Mouse (Mus musculus) heart, embryonic 13.5 days (tissue): ENCODE data around the gene Enpep. TPM values are rescaled to one million over a fixed set of nuclear protein-coding genes. Genes with fewer than 3 reads are reported as not detected.
A peak's percentile ranks its signal among the peaks of the same experiment; 100 is the strongest.

ENCODE experiments used
- ATAC-seq: fragments of 200-750 bp; cut with Nextera tagmentation; 2 replicates; pipeline ENCODE4 v1.8.0; 2017; ENCODE audit warnings: moderate TSS enrichment; ENCODE audit not compliant: insufficient number of reproducible peaks, low FRiP score, low TSS enrichment; ENCODE audit errors: extremely low read depth
- H3K27ac ChIP-seq: fragments of 300-500 bp; sonication (generic); replicated peaks from 2 replicates; pipeline ENCODE4 v1.5.1; 2015; ENCODE audit warnings: moderate library complexity, mild to moderate bottlenecking, inconsistent platforms
- H3K27me3 ChIP-seq: fragments of 300-500 bp; sonication (generic); replicated peaks from 2 replicates; pipeline ENCODE4 v1.6.1; 2015; ENCODE audit warnings: mild to moderate bottlenecking, inconsistent platforms
- H3K36me3 ChIP-seq: fragments of 300-500 bp; sonication (generic); 2 replicates; pipeline ENCODE4 v1.6.1; 2015; ENCODE audit warnings: mild to moderate bottlenecking, inconsistent platforms
- H3K4me1 ChIP-seq: fragments of 300-500 bp; sonication (generic); 2 replicates; pipeline ENCODE4 v1.6.1; 2015; ENCODE audit warnings: inconsistent platforms
- H3K4me2 ChIP-seq: fragments of 300-500 bp; sonication (generic); 2 replicates; pipeline ENCODE4 v1.6.1; 2015; ENCODE audit warnings: inconsistent platforms, mild to moderate bottlenecking, moderate library complexity
- H3K4me3 ChIP-seq: fragments of 300-500 bp; sonication (generic); 2 replicates; pipeline ENCODE4 v1.5.1; 2015; ENCODE audit warnings: moderate library complexity, mild to moderate bottlenecking, inconsistent platforms
- H3K9ac ChIP-seq: fragments of 300-500 bp; sonication (generic); 2 replicates; pipeline ENCODE4 v1.6.1; 2015; ENCODE audit warnings: inconsistent platforms, mild to moderate bottlenecking, moderate library complexity
- H3K9me3 ChIP-seq: fragments of 300-500 bp; sonication (generic); 2 replicates; pipeline ENCODE4 v1.6.1; 2016; ENCODE audit warnings: inconsistent platforms
- WGBS: fragments of 180-500 bp; shearing (Covaris S2); methylation state at CpG from one replicate; pipeline ENCODE4 v1.1.7; 2015; ENCODE audit warnings: mixed read lengths; 5-methylcytosine and 5-hydroxymethylcytosine counted together
- polyA plus RNA-seq: library from polyadenylated mRNA; unstranded; fragments of >200 nt; fragmentation: Nextera tagmentation; extraction: Ambion mirVana; gene quantifications from 2 replicates; pipeline ENCODE4 v1.2.1, GENCODE M21; 2015

The Enpep gene
- polyA plus RNA-seq, 1 experiment from 2014 or later: 17.7 TPM

DNA sequence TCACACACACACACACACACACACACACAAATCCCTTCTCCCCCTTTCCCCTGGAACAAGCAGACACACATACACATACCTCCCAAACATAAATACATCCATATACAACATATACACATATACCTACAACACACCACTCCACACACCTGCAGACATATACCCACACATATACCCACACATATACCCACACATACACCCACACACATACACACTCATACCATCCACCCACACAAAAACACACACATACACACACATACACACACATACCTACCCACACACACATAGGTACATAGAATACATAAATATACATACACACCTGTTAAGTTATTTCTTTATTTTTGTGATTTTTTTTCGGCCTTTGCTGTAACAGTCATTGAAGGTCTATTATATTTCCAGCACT lies 94.5 kb downstream of the Enpep start:
- ATAC-seq: no peak
- 73% methylated on average over 1 of the region's 1 CpGs for WGBS

DNA sequence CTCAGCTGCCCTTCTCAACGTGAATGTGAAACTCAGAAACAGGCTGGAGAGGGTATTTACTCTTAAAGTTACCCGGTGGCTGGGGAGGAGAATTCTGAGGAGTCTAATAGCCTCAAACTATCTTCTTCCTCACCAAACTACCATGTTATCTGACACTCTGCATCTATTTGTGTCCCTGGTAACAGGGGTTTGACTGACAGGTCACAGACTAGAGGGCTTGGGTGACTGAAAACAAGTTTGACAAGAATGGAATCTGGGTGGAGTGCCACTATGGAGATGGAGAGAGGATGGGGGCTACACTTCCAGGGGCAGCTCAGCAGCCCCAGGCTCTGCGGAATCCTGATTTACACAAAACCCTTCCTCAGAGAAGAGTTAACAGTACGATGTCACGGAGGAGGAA lies 105.2 kb downstream of the Enpep start:
- H3K4me2 ChIP-seq: peak overlapping the region; percentile 56
- no peak for ATAC-seq
- H3K4me1 ChIP-seq: peaks cover 33% of the 10 kb centered on the region
- no peak overlapping the region for H3K27ac ChIP-seq
- 15% methylated on average over 5 of the region's 5 CpGs for WGBS
- no peaks in the 10 kb centered on the region for H3K36me3 ChIP-seq
- peak overlapping the region; percentile 27 for H3K4me3 ChIP-seq
- H3K9ac ChIP-seq: peak overlapping the region; percentile 15; the same call in 1 of the 2 replicates
- no peaks in the 10 kb centered on the region for H3K9me3 ChIP-seq
- H3K27me3 ChIP-seq: peaks cover 69% of the 10 kb centered on the region

More for the DNA sequence above, 94.5 kb downstream of the Enpep start:
- H3K4me3 ChIP-seq: no peak overlapping the region
- no peak overlapping the region for H3K9ac ChIP-seq
- peaks cover 7% of the 10 kb centered on the region; the same call in 1 of the 2 replicates for H3K27me3 ChIP-seq
- no peaks in the 10 kb centered on the region for H3K4me1 ChIP-seq
- no peak overlapping the region for H3K27ac ChIP-seq
- no peaks in the 10 kb centered on the region for H3K36me3 ChIP-seq
- H3K4me2 ChIP-seq: no peak overlapping the region
- H3K9me3 ChIP-seq: no peaks in the 10 kb centered on the region

DNA sequence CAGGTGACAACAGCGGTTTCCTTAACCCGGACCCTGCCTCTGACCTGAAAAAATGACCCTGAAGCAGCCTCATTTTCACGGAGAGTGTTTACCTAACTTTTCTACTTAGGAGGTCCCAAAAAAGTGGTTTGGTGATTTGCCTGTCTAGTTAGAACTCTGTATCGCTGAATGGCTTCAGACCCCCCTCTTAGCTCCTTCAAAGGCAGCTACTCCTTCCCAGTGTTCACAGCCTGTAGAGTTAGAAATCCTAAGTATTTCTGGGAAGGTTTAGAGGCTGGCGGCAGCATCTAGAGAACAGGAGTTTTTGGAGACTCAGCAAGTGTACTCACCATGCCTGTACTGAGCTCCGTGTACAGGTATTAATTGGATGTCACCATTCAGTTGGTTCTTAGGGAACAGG lies 105.8 kb downstream of the Enpep start:
- Histone ChIP-seq H3K9me3 (no peaks in the 10 kb centered on the region), H3K4me1 (peaks cover 33% of the 10 kb centered on the region), H3K4me2 (peak overlapping the region; percentile 56), H3K36me3 (no peaks in the 10 kb centered on the region), H3K4me3 (peak overlapping the region; percentile 27), H3K27ac (no peak overlapping the region), H3K27me3 (peaks cover 75% of the 10 kb centered on the region), H3K9ac (peak overlapping the region; percentile 15; the same call in 1 of the 2 replicates)
- 3% methylated on average over 6 of the region's 6 CpGs for WGBS
- no peak for ATAC-seq

DNA sequence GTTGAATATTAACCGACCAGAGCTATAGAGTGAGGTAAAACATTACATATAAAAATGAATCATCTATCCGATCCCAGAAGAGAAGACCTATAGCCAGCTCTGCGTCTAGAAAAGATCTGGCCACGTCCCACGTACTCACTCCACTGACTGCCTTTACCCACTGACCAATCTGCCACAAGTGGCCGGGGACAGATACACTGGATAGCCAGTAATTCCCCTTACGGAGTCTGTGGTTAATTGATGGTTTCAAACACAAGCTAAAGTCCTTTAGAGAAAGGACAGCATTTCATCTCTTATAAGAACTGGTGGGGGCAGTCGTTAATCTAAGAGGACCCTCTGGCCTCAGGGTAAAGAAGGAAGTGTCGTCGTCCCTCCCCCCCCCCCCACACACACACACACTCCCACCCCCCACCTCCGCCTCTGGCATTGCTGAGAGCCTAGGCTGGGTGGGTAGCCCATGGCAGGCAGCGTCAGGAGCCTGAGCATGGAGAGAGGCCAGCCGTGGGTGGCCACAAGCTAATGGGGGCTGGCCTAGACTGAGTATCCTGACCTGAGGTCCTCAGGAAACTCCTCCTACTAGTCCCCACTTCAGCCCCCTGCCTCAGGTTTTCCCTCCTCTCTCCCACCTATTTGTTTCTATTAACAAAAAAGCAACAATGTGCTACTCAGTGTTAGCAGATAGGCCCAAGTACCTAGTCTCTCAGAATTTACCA lies 106.8 kb downstream of the Enpep start:
- no peak for ATAC-seq
- Histone ChIP-seq H3K27ac (no peak overlapping the region), H3K9ac (peak overlapping the region; percentile 75; the same call in 1 of the 2 replicates), H3K4me1 (peaks cover 33% of the 10 kb centered on the region), H3K9me3 (no peaks in the 10 kb centered on the region), H3K36me3 (no peaks in the 10 kb centered on the region), H3K4me2 (peak overlapping the region; percentile 67), H3K4me3 (peak overlapping the region; percentile 50), H3K27me3 (peaks cover 85% of the 10 kb centered on the region)
- WGBS: 4% methylated on average over 13 of the region's 13 CpGs

DNA sequence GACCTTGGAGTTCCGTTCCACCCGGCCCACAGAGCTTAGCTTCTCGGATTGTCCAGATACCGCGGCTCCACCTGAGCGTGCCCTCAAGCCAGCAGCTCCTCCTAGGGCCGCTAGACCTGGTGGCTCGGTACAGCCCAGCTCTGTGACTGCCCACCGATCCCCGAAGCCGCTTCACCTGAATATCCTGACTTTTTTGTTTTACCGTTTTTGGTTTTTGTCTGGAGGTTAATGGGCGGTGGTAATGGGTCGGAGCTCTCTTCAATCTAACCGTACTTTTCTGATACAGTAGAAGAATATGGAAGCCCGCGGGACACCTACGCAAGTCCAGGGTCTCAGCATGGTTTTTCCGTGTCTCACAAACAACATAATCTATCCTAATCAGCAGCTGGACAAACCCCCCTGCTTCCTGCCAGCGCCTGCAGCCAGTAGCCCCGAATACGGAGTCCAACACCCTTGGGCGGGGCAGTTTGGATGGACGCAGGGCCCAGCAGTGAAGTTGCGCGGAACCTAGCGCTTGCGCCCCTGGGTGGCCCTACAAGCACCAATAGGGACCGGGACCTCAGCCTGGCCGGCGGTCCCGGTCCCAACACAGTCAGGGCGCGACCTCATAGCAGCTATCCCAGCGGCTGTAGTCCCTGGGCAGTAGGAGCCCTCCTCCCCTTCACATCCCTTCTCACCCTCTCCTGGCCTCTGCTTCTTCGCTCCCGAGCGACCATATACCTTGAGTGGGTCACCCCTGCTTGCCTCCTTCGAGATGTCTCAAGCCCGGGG lies 107.5 kb downstream of the Enpep start:
- H3K36me3 ChIP-seq: no peaks in the 10 kb centered on the region
- peak overlapping the region; percentile 50 for H3K4me3 ChIP-seq
- 0 out of 2 replicates have a peak overlapping the region, but pooled peaks have one; percentile 15 for H3K27ac ChIP-seq
- peak overlapping the region; percentile 75 for H3K9ac ChIP-seq
- H3K4me1 ChIP-seq: peaks cover 33% of the 10 kb centered on the region
- H3K9me3 ChIP-seq: no peaks in the 10 kb centered on the region
- peaks cover 89% of the 10 kb centered on the region for H3K27me3 ChIP-seq
- under 1% methylated on average over 40 of the region's 40 CpGs for WGBS
- no peak for ATAC-seq
- peak overlapping the region; percentile 67 for H3K4me2 ChIP-seq

DNA sequence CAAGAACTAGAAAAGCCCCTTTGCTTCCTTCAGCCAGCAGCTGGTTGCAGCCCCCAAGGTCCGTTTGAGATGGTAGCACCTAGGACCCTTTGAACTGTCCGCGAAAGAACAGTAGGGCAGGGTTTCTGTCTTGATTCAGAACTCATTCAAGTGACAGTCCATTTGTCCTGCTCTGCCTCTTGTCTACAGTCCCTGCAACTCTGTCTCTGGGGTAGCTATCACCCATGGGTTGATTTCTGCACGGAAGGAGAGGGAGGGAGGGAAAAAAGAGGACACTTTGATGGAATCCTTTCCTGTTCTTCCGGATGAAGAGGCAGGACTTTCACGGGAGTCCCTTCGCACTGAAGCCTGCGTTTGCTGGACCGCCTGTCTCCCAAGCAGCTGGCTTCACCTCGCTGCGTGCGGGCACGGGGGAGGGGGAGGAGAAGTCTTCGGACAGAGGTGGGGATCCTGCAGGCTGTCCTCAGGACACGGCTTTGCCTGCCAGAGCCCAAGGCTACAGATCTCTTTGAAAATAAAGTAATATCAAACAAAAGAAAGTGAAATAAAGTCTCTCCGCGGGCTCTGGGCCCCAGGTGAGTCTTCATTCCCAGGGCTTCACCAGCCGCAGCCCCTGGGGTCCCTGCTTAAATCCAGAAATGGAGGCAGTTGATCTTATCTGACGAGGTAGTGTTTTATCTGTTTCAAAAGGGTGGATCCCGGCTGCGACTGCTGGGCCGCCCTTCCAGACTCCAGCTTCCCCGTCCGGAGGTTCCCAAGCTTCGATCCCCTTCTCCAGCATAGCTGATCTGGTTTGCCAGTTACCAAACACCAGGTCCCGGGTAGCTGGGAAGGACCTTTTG lies 108.3 kb downstream of the Enpep start:
- H3K27ac ChIP-seq: 0 out of 2 replicates have a peak overlapping the region, but pooled peaks have one; percentile 15
- peaks cover 94% of the 10 kb centered on the region for H3K27me3 ChIP-seq
- peak overlapping the region; percentile 67 for H3K4me2 ChIP-seq
- WGBS: under 1% methylated on average over 26 of the region's 26 CpGs
- H3K9me3 ChIP-seq: no peaks in the 10 kb centered on the region
- no peak for ATAC-seq
- H3K4me1 ChIP-seq: peaks cover 33% of the 10 kb centered on the region
- peak overlapping the region; percentile 75 for H3K9ac ChIP-seq
- H3K4me3 ChIP-seq: peak overlapping the region; percentile 50
- H3K36me3 ChIP-seq: no peaks in the 10 kb centered on the region

- ATAC-seq: no peak
- Histone ChIP-seq H3K4me2 (peak overlapping the region; percentile 67), H3K4me3 (peak overlapping the region; percentile 50), H3K36me3 (no peaks in the 10 kb centered on the region), H3K27me3 (peaks cover 94% of the 10 kb centered on the region), H3K27ac (no peak overlapping the region), H3K9ac (peak overlapping the region; percentile 75; the same call in 1 of the 2 replicates), H3K4me1 (peaks cover 33% of the 10 kb centered on the region), H3K9me3 (no peaks in the 10 kb centered on the region)
- WGBS: 4% methylated on average over 6 of the region's 6 CpGs
Observed at GRCm38 (mm10) chr3:129223401-129223800, 109.1 kb downstream of the Enpep start.

DNA sequence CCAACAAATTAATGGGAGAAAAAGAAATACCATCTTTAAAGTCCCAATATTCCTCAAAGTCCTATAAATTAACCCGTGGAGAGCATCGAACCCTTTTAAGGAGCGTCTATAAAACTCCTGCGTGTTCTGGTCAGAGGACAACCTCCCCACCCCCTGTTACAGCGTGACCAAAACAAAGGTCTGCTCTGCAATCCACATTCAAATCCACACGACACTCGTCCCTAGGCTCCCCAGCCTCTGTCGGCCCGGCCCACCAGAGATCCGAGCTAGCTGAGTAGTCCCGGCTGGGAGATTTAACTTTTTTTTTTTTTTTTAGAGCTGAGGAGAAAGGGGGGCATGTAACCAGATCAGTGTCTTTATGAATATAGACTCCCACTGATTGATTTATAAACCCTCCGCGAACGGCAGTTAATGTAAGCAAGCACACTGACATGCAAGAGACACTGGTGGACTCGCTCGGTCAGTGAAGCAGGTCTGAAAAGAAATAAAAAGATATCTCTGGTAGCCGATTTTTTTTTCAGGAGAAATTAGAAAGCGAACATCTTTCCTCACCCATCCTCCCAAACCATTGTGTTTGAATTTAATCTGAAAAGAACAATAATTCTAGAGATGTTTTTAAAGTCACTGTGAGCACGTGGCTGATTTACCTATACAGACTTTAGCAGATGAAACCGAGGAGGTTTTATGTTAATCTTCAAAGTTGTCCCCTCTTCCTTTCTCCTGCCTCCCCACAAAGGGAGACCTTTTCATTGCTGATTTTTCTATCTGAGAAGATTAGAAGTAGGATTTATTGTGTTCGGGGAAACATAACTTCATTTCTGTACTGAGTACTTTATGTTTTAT lies 109.9 kb downstream of the Enpep start:
- peak overlapping the region; percentile 67 for H3K4me2 ChIP-seq
- H3K27ac ChIP-seq: no peak overlapping the region
- no peak for ATAC-seq
- peak overlapping the region; percentile 38 for H3K9ac ChIP-seq
- H3K4me1 ChIP-seq: peaks cover 33% of the 10 kb centered on the region
- H3K27me3 ChIP-seq: peaks cover 94% of the 10 kb centered on the region
- peak overlapping the region; percentile 50; the same call in 1 of the 2 replicates for H3K4me3 ChIP-seq
- no peaks in the 10 kb centered on the region for H3K36me3 ChIP-seq
- H3K9me3 ChIP-seq: no peaks in the 10 kb centered on the region
- 4% methylated on average over 21 of the region's 21 CpGs for WGBS

DNA sequence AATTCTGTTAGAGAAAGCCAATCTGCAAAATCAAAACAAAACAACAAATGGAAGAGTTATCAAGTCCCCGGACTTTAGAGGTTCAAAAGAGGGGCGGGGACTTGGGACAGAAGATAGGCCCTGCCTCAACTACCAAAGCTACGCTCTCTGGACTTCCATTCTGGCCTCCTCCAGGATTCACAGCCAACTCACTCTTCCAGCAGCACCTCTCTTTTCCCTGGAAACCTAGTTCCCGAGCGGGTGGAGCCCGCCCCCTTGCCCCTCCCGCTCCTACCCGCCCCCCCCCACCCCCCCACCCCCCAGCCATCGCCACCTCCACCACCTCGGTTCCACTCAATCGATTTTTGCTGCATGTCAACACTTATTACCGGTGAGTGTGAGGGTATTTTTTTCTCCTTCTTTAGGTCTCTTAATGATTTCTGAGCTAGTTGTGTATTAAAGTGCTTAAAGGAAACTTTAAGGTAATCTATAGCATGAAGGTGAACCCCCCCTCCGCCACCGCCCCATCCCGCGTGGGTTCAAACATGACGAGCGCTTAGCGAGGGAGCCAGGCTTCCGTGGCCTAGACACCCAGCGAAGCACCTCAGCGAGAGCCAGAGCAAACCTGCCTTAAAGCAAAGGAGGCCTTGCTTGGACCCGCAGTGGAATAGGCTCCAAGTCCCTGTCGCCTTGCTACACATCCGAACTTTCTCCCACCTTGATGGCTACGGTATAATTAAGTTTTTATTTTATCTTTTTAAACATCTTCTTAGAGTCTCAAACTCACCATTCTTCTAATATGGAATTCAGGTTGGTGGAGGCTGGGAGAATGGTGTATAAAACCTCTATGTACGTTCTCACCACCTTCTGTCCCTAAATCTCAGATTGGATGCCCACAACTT lies 110.9 kb downstream of the Enpep start:
- H3K36me3 ChIP-seq: no peaks in the 10 kb centered on the region
- peak overlapping the region; percentile 67 for H3K4me2 ChIP-seq
- no peaks in the 10 kb centered on the region for H3K9me3 ChIP-seq
- H3K9ac ChIP-seq: peak overlapping the region; percentile 67
- peak overlapping the region; percentile 50 for H3K4me3 ChIP-seq
- peaks cover 93% of the 10 kb centered on the region for H3K27me3 ChIP-seq
- peak overlapping the region; percentile 33 for H3K27ac ChIP-seq
- peaks cover 24% of the 10 kb centered on the region for H3K4me1 ChIP-seq
- 10% methylated on average over 24 of the region's 27 CpGs for WGBS
- ATAC-seq: no peak
